Mouse (Mus musculus) lung, adult 2 months (tissue): ENCODE data around the gene Prc1. TPM values are rescaled to one million over a fixed set of nuclear protein-coding genes. Genes with fewer than 3 reads are reported as not detected.
A peak's percentile ranks its signal among the peaks of the same experiment; 100 is the strongest.
"Not testable (repeated sequence)": the region's sequence is repeated elsewhere in the genome, so short reads cannot be mapped to it uniquely, and the experiment has no call there.

Experiments used
- DNase-seq: peaks from one replicate; pipeline ENCODE4 v3.0.0; 2022
- H3K4me1 ChIP-seq: fragments of 200-500 bp; 2 replicates; pipeline ENCODE4 v1.6.1; 2011; ENCODE audit warnings: low read length; ENCODE audit not compliant: control insufficient read depth, insufficient read depth
- H3K4me3 ChIP-seq: fragments of 200-500 bp; replicated peaks from 2 replicates; pipeline ENCODE3; 2011; ENCODE audit warnings: low read depth, mild to moderate bottlenecking, control low read depth, low read length; ENCODE audit errors: extremely low read depth
- CTCF ChIP-seq: fragments of 200-500 bp; IDR thresholded peaks from 2 replicates; pipeline ENCODE4 v1.5.1; 2011; ENCODE audit warnings: mild to moderate bottlenecking, low read length, control low read depth; ENCODE audit not compliant: insufficient read depth
- POLR2A ChIP-seq: fragments of 200-500 bp; IDR thresholded peaks from 2 replicates; pipeline ENCODE4 v1.6.1; 2011; ENCODE audit warnings: low read depth, mild to moderate bottlenecking, control low read depth, low read length, borderline replicate concordance; ENCODE audit errors: extremely low read depth
- WGBS: fragments of 180-500 bp; shearing (Covaris S2); methylation state at CpG from one replicate; pipeline ENCODE4 v1.1.7; 2018; 5-methylcytosine and 5-hydroxymethylcytosine counted together
- polyA plus RNA-seq: library from polyadenylated mRNA; depleted of rRNA; stranded (reverse); fragments of >200 nt; gene quantifications from 2 replicates; pipeline ENCODE4 v1.2.3, GENCODE M21; 2012

Gene Prc1
- polyA plus RNA-seq, 1 experiment, result 5.2 TPM

DNA sequence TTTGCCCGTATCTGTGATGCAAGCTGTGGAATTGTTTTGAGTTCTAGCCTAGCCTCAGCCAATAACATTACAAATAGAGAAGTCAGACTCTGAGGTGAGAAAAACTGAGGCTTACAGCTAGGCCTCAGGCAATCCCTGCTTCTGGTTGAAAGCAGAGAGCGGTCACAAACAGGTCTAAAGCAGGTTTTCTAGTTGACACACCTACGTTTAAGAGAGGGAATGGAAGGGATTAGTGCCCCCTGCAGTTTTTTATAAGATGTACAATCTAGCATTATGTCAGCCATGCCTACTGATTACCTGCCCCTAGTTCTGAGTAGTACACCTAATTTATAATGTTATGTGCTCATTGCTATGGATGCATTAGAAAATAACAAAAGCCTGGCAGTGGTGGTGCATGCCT is 13.5 kb downstream of the Prc1 start:
- DNase-seq, result no peak
- WGBS, result 71% methylated on average over 3 of the region's 3 CpGs
- TF ChIP-seq POLR2A, result no peak
- no peak for TF ChIP-seq CTCF
- Histone ChIP-seq H3K4me1 (no peaks in the 10 kb centered on the region), H3K4me3 (no peak overlapping the region)

- no peaks in the 10 kb centered on the region for H3K4me1 ChIP-seq
- H3K4me3 ChIP-seq, result peak overlapping the region; percentile 9
- 70% methylated on average over 7 of the region's 7 CpGs for WGBS
- TF ChIP-seq POLR2A (no peak), CTCF (no peak)
- peak; percentile 22 for DNase-seq
These were observed 16.5 kb downstream of the Prc1 start for GRCm38 (mm10) chr7:80310771-80311170.

- DNase-seq, result no peak
- H3K4me1 ChIP-seq, result no peaks in the 10 kb centered on the region
- H3K4me3 ChIP-seq, result no peak overlapping the region
- WGBS, result 85% methylated on average over 2 of the region's 2 CpGs
- TF ChIP-seq CTCF (no peak), POLR2A (no peak)
These were observed 21.5 kb downstream of the Prc1 start for GRCm38 (mm10) chr7:80315733-80316132.

DNA sequence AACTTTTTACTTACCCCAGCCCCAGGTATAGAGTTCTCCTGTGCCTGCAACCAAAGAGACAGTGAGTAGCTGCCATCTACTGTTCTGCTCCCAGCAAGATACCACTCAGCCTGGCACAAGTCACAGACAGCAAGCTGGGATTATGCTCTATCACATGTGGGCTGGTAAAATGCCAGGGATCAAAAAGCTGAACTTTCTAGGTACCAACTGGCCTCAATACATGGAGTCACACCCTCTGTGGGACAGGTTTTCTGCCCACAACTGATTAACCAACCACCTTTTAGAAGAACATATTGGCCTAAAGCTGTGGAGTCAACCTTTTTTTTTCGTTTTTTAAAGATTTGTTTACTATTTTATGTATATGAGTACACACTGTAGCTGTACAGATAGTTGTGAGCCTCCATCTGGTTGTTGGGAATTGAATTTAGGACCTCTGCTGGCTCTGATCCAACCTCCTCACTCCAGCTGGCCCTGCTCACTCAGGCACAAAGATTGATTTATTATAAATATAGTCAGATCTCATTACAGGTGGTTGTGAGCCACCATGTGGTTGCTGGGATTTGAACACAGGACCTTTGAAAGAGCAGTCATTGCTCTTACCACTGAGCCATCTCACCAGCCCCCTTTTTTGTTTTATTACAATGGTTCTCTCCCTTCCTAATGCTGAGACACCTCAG is 23.3 kb downstream of the Prc1 start:
- no peak overlapping the region for H3K4me3 ChIP-seq
- 60% methylated on average over 1 of the region's 1 CpGs for WGBS
- TF ChIP-seq POLR2A (no peak), CTCF (no peak)
- DNase-seq, result no peak
- no peaks in the 10 kb centered on the region for H3K4me1 ChIP-seq

DNA sequence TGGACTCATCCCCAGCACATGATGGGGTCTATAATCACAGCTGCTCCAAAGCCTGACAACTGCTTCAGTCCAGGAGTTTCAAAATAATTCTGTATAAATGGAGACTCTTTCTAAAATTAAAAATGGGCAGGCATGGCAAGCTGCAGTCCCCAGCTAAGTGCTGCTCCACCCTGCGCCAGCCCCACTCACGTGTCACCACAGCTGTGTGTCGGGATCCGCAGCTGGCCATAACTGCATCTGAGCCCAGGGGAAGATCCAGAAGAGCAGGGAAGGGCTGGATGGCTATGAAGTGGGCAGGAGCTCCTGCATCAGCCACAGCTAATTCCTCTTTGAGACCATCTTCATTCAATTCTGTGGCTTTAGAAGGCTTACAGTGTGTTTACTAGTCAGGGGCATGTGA is 24.4 kb downstream of the Prc1 start:
- TF ChIP-seq POLR2A (no peak), CTCF (no peak)
- peaks cover 3% of the 10 kb centered on the region; the same call in 1 of the 2 replicates for H3K4me1 ChIP-seq
- no peak overlapping the region for H3K4me3 ChIP-seq
- WGBS, result 87% methylated on average over 4 of the region's 4 CpGs
- DNase-seq, result no peak

DNA sequence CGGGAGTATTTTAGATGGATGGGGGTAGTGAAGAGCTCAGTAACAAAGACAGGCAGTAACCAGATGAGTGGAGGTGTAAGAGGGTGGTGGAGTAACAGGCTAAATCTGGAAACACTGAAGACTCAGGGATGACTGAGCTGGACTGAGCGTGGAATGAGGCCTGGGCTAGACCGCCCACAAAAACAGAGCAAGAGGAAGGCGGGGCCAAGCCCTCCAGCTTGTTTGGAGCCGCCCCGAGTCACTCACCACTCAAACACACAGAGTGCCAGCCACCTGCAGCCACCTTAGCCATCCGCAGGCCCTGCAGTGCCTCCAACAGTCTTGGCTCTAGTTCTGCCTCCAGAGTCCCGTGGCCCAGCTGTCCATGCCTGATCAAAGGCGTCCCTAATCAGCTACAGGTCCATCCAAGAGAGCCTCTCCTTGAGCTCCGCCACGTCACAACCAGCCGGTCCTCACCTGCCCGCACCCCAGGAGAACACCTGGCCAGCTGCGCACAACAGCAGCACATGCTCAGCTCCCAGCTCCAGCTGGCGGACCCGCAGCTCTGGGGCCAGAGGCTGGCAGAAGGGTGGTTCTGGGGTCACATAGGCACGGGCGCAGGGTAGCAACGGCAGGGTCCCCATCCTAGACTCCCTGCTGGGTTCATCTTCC is 25.7 kb downstream of the Prc1 start:
- DNase-seq, result no peak
- Histone ChIP-seq H3K4me3 (no peak overlapping the region), H3K4me1 (peaks cover 3% of the 10 kb centered on the region; the same call in 1 of the 2 replicates)
- TF ChIP-seq CTCF, result no peak
- TF ChIP-seq POLR2A, result no peak
- 85% methylated on average over 19 of the region's 19 CpGs for WGBS

GRCm38 (mm10) chr7:80323336-80323735 is 29.1 kb downstream of the Prc1 start:
- peak overlapping the region; percentile 80 for H3K4me3 ChIP-seq
- 20% methylated on average over 8 of the region's 8 CpGs for WGBS

GRCm38 (mm10) chr7:80324043-80324815 is 30.0 kb downstream of the Prc1 start, which contains the start of gene Rccd1:
Rccd1 (minus strand) TSS chr7:80324454.
- H3K4me1 ChIP-seq, result peaks cover 3% of the 10 kb centered on the region; the same call in 1 of the 2 replicates
- DNase-seq, result peak; percentile 96
- under 1% methylated on average over 38 of the region's 38 CpGs for WGBS
- peak within 1 kb of the TSS; percentile 80 for H3K4me3 ChIP-seq
- TF ChIP-seq CTCF (no peak), POLR2A (peak; percentile 85; the same call in 1 of the 2 replicates)

More at GRCm38 (mm10) chr7:80323336-80323735, 29.1 kb downstream of the Prc1 start:
- DNase-seq, result no peak
- TF ChIP-seq POLR2A (no peak), CTCF (no peak)
- H3K4me1 ChIP-seq, result peaks cover 3% of the 10 kb centered on the region; the same call in 1 of the 2 replicates

DNA sequence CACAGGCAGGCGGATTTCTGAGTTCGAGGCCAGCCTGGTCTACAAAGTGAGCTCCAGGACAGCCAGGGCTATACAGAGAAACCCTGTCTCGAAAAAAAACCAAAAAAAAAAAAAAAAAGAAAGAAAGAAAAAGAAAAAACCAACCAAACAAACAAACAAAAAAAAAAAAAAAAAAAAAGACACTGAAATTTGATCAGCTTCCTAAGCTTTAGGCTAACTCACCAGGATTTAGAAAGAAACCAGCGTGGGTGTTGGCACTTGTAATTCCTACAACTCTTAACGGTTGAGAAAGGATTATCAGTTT is 30.5 kb downstream of the Prc1 start:
- not testable (repeated sequence) for H3K4me1 ChIP-seq, H3K4me3 ChIP-seq, DNase-seq
- 44% methylated on average over 5 of the region's 5 CpGs for WGBS
